Mouse (Mus musculus) G1E (cell line): ENCODE data around the gene Tcp11x2. TPM values are rescaled to one million over a fixed set of nuclear protein-coding genes. Genes with fewer than 3 reads are reported as not detected.

Source experiments
- ATAC-seq: 2 replicates; pipeline ENCODE4 v1.8.0; 2016; ENCODE audit warnings: mild to moderate bottlenecking; ENCODE audit not compliant: insufficient number of reproducible peaks, poor library complexity, low FRiP score, severe bottlenecking; ENCODE audit errors: extremely low read depth
- DNase-seq: peaks from one replicate; pipeline ENCODE4 v3.0.0; 2012; ENCODE audit warnings: low spot score
- H3K27me3 ChIP-seq: 2 replicates; pipeline ENCODE4 v1.6.1; 2012; ENCODE audit warnings: mild to moderate bottlenecking, low read length, inconsistent platforms; ENCODE audit not compliant: insufficient read depth
- H3K36me3 ChIP-seq: replicated peaks from 2 replicates; pipeline ENCODE3; 2012; ENCODE audit warnings: mild to moderate bottlenecking, inconsistent platforms
- H3K4me1 ChIP-seq: 2 replicates; pipeline ENCODE4 v1.6.1; 2012; ENCODE audit warnings: low read depth, low read length, inconsistent platforms, mixed read lengths; ENCODE audit not compliant: insufficient read depth
- H3K4me3 ChIP-seq: 2 replicates; pipeline ENCODE4 v1.5.1; 2012; ENCODE audit warnings: low read depth, mild to moderate bottlenecking, inconsistent platforms, low read length, moderate library complexity, mixed read lengths
- H3K9me3 ChIP-seq: replicated peaks from 2 replicates; pipeline ENCODE4 v1.6.1; 2012; ENCODE audit warnings: inconsistent platforms
- CTCF ChIP-seq: IDR thresholded peaks from 2 replicates; pipeline ENCODE4 v1.5.1; 2012; ENCODE audit warnings: low read depth, low read length, inconsistent platforms, mixed read lengths
- GATA1 ChIP-seq: IDR thresholded peaks from 2 replicates; pipeline ENCODE4 v1.6.1; 2012; ENCODE audit warnings: borderline replicate concordance, low read length, inconsistent platforms, mixed read lengths
- GATA2 ChIP-seq: IDR thresholded peaks from 2 replicates; pipeline ENCODE4 v1.6.1; 2012; ENCODE audit warnings: low read depth, low read length, inconsistent platforms, borderline replicate concordance
- POLR2AphosphoS5 ChIP-seq: IDR thresholded peaks from 2 replicates; pipeline ENCODE4 v1.6.1; 2012; ENCODE audit warnings: low read depth, low read length, inconsistent platforms; ENCODE audit not compliant: insufficient replicate concordance
- TAL1 ChIP-seq: conservative IDR thresholded peaks from 2 replicates; pipeline ENCODE4 v1.6.1; 2012; ENCODE audit warnings: low read depth, low read length, inconsistent platforms, mixed read lengths
- polyA plus RNA-seq: library from polyadenylated mRNA; stranded (reverse); fragments of >175 nt; gene quantifications from 2 replicates; pipeline ENCODE4 v1.2.3, GENCODE M21; 2012
- total RNA-seq, 2 experiments: library from RNA; stranded (forward) in 1 of 2; stranded (reverse) in 1 of 2; fragments of 200-1000 nt in 1 of 2; fragments of >200 nt in 1 of 2; fragmentation: Nextera tagmentation in 1 of 2; gene quantifications; 2 replicates each; pipeline ENCODE4 v1.2.3; 2014 to 2017

Tcp11x2 gene
- total and polyA plus RNA-seq, 3 experiments = 0.05 TPM; not detected in 2

- DNase-seq (no peak), ATAC-seq (no peak)
- Histone ChIP-seq H3K36me3 (no peaks in the 10 kb centered on the region), H3K4me1 (no peaks in the 10 kb centered on the region), H3K27me3 (no peaks in the 10 kb centered on the region), H3K4me3 (no peak overlapping the region), H3K9me3 (no peaks in the 10 kb centered on the region)
- TF ChIP-seq CTCF (no peak), GATA2 (no peak), TAL1 (no peak), POLR2AphosphoS5 (no peak), GATA1 (no peak)
These were observed 10.8 kb upstream of the Tcp11x2 start for GRCm38 (mm10) chrX:135704349-135704748.

GRCm38 (mm10) chrX:135703111-135703510, 9.5 kb upstream of the Tcp11x2 start:
- no peak for TF ChIP-seq CTCF
- no peak for TF ChIP-seq TAL1
- no peak for TF ChIP-seq GATA1

GRCm38 (mm10) chrX:135687802-135688201, 5.8 kb downstream of the Tcp11x2 start:
- DNase-seq (no peak), ATAC-seq (no peak)
- H3K4me3 ChIP-seq = no peak overlapping the region
- H3K27me3 ChIP-seq = no peaks in the 10 kb centered on the region
- H3K4me1 ChIP-seq = no peaks in the 10 kb centered on the region
- no peaks in the 10 kb centered on the region for H3K9me3 ChIP-seq
- TF ChIP-seq CTCF = no peak
- TF ChIP-seq GATA1 = no peak
- no peak for TF ChIP-seq TAL1
- TF ChIP-seq POLR2AphosphoS5 = no peak
- TF ChIP-seq GATA2 = no peak
- no peaks in the 10 kb centered on the region for H3K36me3 ChIP-seq

More at GRCm38 (mm10) chrX:135703111-135703510, 9.5 kb upstream of the Tcp11x2 start:
- H3K9me3 ChIP-seq = no peaks in the 10 kb centered on the region
- no peak overlapping the region for H3K4me3 ChIP-seq
- no peak for ATAC-seq
- H3K27me3 ChIP-seq = no peaks in the 10 kb centered on the region
- H3K36me3 ChIP-seq = no peaks in the 10 kb centered on the region
- no peak for DNase-seq
- H3K4me1 ChIP-seq = no peaks in the 10 kb centered on the region

- TF ChIP-seq CTCF = no peak
- no peak for TF ChIP-seq GATA2
- TF ChIP-seq POLR2AphosphoS5 = no peak
- TF ChIP-seq TAL1 = no peak
- no peak for TF ChIP-seq GATA1
- Histone ChIP-seq H3K36me3 (no peaks in the 10 kb centered on the region), H3K4me3 (no peak overlapping the region), H3K27me3 (no peaks in the 10 kb centered on the region), H3K9me3 (no peaks in the 10 kb centered on the region), H3K4me1 (no peaks in the 10 kb centered on the region)
- DNase-seq (no peak), ATAC-seq (no peak)
These were observed 11.7 kb downstream of the Tcp11x2 start for GRCm38 (mm10) chrX:135681858-135682257.

GRCm38 (mm10) chrX:135652173-135652772, 41.3 kb downstream of the Tcp11x2 start:
- TF ChIP-seq GATA2 (no peak), GATA1 (no peak), POLR2AphosphoS5 (no peak), CTCF (no peak), TAL1 (no peak)
- Histone ChIP-seq H3K4me1 (no peaks in the 10 kb centered on the region), H3K27me3 (no peaks in the 10 kb centered on the region), H3K4me3 (no peak overlapping the region), H3K36me3 (no peaks in the 10 kb centered on the region), H3K9me3 (no peaks in the 10 kb centered on the region)
- no peak for DNase-seq
- ATAC-seq = no peak

GRCm38 (mm10) chrX:135627605-135628004, 66.0 kb downstream of the Tcp11x2 start, which contains the start of gene Prame:
Gene Prame (minus strand): TSS chrX:135627705.
- no peaks in the 10 kb centered on the region for H3K4me1 ChIP-seq
- ATAC-seq (no peak), DNase-seq (no peak)
- H3K4me3 ChIP-seq = no peak within 1 kb of the TSS
- TF ChIP-seq GATA1 = no peak
- TF ChIP-seq GATA2 = no peak
- no peak for TF ChIP-seq POLR2AphosphoS5
- no peak for TF ChIP-seq TAL1
- H3K27me3 ChIP-seq = no peaks in the 10 kb centered on the region
- H3K9me3 ChIP-seq = no peaks in the 10 kb centered on the region
- no peaks in the 10 kb centered on the region for H3K36me3 ChIP-seq

Other genes with a start within 250 kb of the Tcp11x2 start
- gene AV320801, start 199.2 kb downstream of the Tcp11x2 start, total RNA-seq (2014; fragmentation: Nextera tagmentation) = not detected in 2 replicates
- 0.05 TPM in 1 of 2 replicates, not detected in the other for gene AV320801, start 199.2 kb downstream of the Tcp11x2 start, total RNA-seq (2017)
- gene AV320801, start 199.2 kb downstream of the Tcp11x2 start, polyA plus RNA-seq = not detected in 2 replicates
- gene Nxf7, start 95.0 kb downstream of the Tcp11x2 start, total RNA-seq (2014; fragmentation: Nextera tagmentation) = not detected in 2 replicates
- gene Nxf7, start 95.0 kb downstream of the Tcp11x2 start, total RNA-seq (2017) = not detected in 2 replicates
- not detected in 2 replicates for gene Nxf7, start 95.0 kb downstream of the Tcp11x2 start, polyA plus RNA-seq
- not detected in 2 replicates for gene Prame, start 66.1 kb downstream of the Tcp11x2 start, total RNA-seq (2014; fragmentation: Nextera tagmentation)
- not detected in 2 replicates for gene Prame, start 66.1 kb downstream of the Tcp11x2 start, total RNA-seq (2017)
- not detected in 2 replicates for gene Prame, start 66.1 kb downstream of the Tcp11x2 start, polyA plus RNA-seq
- gene Tmsb15a, start 31.5 kb upstream of the Tcp11x2 start, total RNA-seq (2014; fragmentation: Nextera tagmentation) = not detected in 2 replicates
- gene Tmsb15a, start 31.5 kb upstream of the Tcp11x2 start, total RNA-seq (2017) = not detected in 2 replicates
- gene Tmsb15a, start 31.5 kb upstream of the Tcp11x2 start, polyA plus RNA-seq = not detected in 2 replicates
- gene Armcx5, start 48.9 kb upstream of the Tcp11x2 start, total RNA-seq (2014; fragmentation: Nextera tagmentation) = 15.7 and 17.8 TPM in 2 replicates
- gene Armcx5, start 48.9 kb upstream of the Tcp11x2 start, total RNA-seq (2017) = 8.0 and 8.8 TPM in 2 replicates
- gene Armcx5, start 48.9 kb upstream of the Tcp11x2 start, polyA plus RNA-seq = 0.42 and 1.1 TPM in 2 replicates
- 40.3 and 48.3 TPM in 2 replicates for gene Gprasp1, start 48.9 kb upstream of the Tcp11x2 start, total RNA-seq (2014; fragmentation: Nextera tagmentation)
- 20.2 and 24.9 TPM in 2 replicates for gene Gprasp1, start 48.9 kb upstream of the Tcp11x2 start, total RNA-seq (2017)
- 1.2 and 13.6 TPM in 2 replicates for gene Gprasp1, start 48.9 kb upstream of the Tcp11x2 start, polyA plus RNA-seq
- 28.1 and 29.5 TPM in 2 replicates for gene Bhlhb9, start 103.8 kb upstream of the Tcp11x2 start, total RNA-seq (2014; fragmentation: Nextera tagmentation)
- gene Bhlhb9, start 103.8 kb upstream of the Tcp11x2 start, total RNA-seq (2017) = 19.9 and 22.8 TPM in 2 replicates
- gene Bhlhb9, start 103.8 kb upstream of the Tcp11x2 start, polyA plus RNA-seq = 16.4 and 21.2 TPM in 2 replicates
- not detected in 2 replicates for gene Gprasp2, start 145.2 kb upstream of the Tcp11x2 start, total RNA-seq (2014; fragmentation: Nextera tagmentation)
- 0.22 and 0.41 TPM in 2 replicates for gene Gprasp2, start 145.2 kb upstream of the Tcp11x2 start, total RNA-seq (2017)
- 0.14 TPM in 1 of 2 replicates, not detected in the other for gene Gprasp2, start 145.2 kb upstream of the Tcp11x2 start, polyA plus RNA-seq